Comparison of ENCODE assay signal across 27 mouse cellular contexts in genomic region chr7:110314401-110314890, GRCm38 (mm10).
DNase-seq lines count a peak whose midpoint lies in the region; ATAC-seq and TF ChIP-seq lines count a peak whose summit lies in the region.
"Had no signal": no experiment of that assay in that cellular context is flagged by ENCODE, and none has a peak within 500 bp of the region (broad histone marks: within the 10 kb centered on the region; RNA-seq: fewer than 3 reads in every experiment).

No protein-coding gene starts in this region.

- no peak overlapping the region for H3K4me2 ChIP-seq in intestine, postnatal 0 days (replicated peaks; ENCODE audit: low read depth)
- H3K4me2 ChIP-seq: heart, embryonic 15.5 days; hindbrain, embryonic 12.5 days; limb, embryonic 12.5 days; liver, embryonic 15.5 days; midbrain, embryonic 13.5 days; neural tube, embryonic 13.5 days had no signal

- H3K9me3 ChIP-seq in intestine, postnatal 0 days (ENCODE audit: control insufficient read depth), result no peaks in the 10 kb centered on the region
- H3K9me3 ChIP-seq: heart, embryonic 15.5 days; hindbrain, embryonic 12.5 days; limb, embryonic 12.5 days; liver, embryonic 15.5 days; midbrain, embryonic 13.5 days; neural tube, embryonic 13.5 days had no signal

- intact Hi-C loops in gastrocnemius, postnatal 14 days (cut with DNase I; ENCODE audit: low total_unique reads), result no loop called here

- WGBS in intestine, postnatal 0 days, result 96% methylated on average over 7 of the region's 7 CpGs

- TF ChIP-seq CTCF in intestine, postnatal 0 days (IDR thresholded peaks at IDR 0.05; ENCODE audit: low read depth), result no peak

- H3K27me3 ChIP-seq in intestine, postnatal 0 days (replicated peaks; ENCODE audit: control insufficient read depth, insufficient read depth, low read length), result no peaks in the 10 kb centered on the region
- H3K27me3 ChIP-seq: heart, embryonic 15.5 days; hindbrain, embryonic 12.5 days; limb, embryonic 12.5 days; liver, embryonic 15.5 days; midbrain, embryonic 13.5 days; neural tube, embryonic 13.5 days; Patski had no signal

- H3K27ac ChIP-seq in brown adipose tissue, adult 24 weeks (replicated peaks; ENCODE audit: low read depth, low read length), result peak overlapping the region; percentile 40; the same call in 1 of the 2 replicates
- no peak overlapping the region for H3K27ac ChIP-seq in intestine, postnatal 0 days (ENCODE audit: low read depth, low read length)
- H3K27ac ChIP-seq: heart, embryonic 15.5 days; hindbrain, embryonic 12.5 days; layer of hippocampus, adult 2 months; left cerebral cortex, adult 2 months; limb, embryonic 12.5 days; liver, embryonic 15.5 days; midbrain, embryonic 13.5 days; neural tube, embryonic 13.5 days; stomach, postnatal 0 days had no signal

- peak; percentile 43 for DNase-seq in gastrocnemius, postnatal 14 days
- no peak for DNase-seq in gastrocnemius, adult 18-20 months (ENCODE audit: low spot score)
- DNase-seq in cerebellum, adult 8-10 months, result peak; percentile 48
- peak; percentile 79 to 86 for DNase-seq in cerebellum, postnatal 25 days
- no peak for DNase-seq in kidney, postnatal 25 days
- no peak for DNase-seq in kidney, adult 8-10 months
- DNase-seq: adrenal gland, postnatal 10 days; forebrain, postnatal 0 days; heart, postnatal 36 days; lung, postnatal 4 days; right cerebral cortex, postnatal 4 days; thymus, adult 2 months; thymus, postnatal 36 days had no signal

- H3K36me3 ChIP-seq in intestine, postnatal 0 days (ENCODE audit: control insufficient read depth, insufficient read depth), result peaks cover 67% of the 10 kb centered on the region

- H3K4me1 ChIP-seq in brown adipose tissue, adult 24 weeks (ENCODE audit: control insufficient read depth, insufficient read depth, insufficient read length, low read length), result peaks cover 4% of the 10 kb centered on the region; the same call in 1 of the 2 replicates
- no peaks in the 10 kb centered on the region for H3K4me1 ChIP-seq in intestine, postnatal 0 days (replicated peaks; ENCODE audit: control insufficient read depth, insufficient read depth, low read length)
- H3K4me1 ChIP-seq: hindbrain, embryonic 12.5 days; limb, embryonic 12.5 days; liver, embryonic 15.5 days; midbrain, embryonic 13.5 days; neural tube, embryonic 13.5 days had no signal

- H3K4me3 ChIP-seq in brown adipose tissue, adult 24 weeks (ENCODE audit: insufficient read depth, low read depth, low read length), result no peak overlapping the region
- no peak overlapping the region for H3K4me3 ChIP-seq in intestine, postnatal 0 days (ENCODE audit: low read depth, low read length)
- H3K4me3 ChIP-seq: erythroblast, embryonic 14.5 days; heart, embryonic 15.5 days; hindbrain, embryonic 12.5 days; layer of hippocampus, adult 2 months; left cerebral cortex, adult 2 months; limb, embryonic 12.5 days; liver, embryonic 15.5 days; midbrain, embryonic 13.5 days; neural tube, embryonic 13.5 days had no signal

- no peak for ATAC-seq in intestine, postnatal 0 days
- ATAC-seq: forebrain, postnatal 0 days; intestine, embryonic 16.5 days; midbrain, embryonic 13.5 days; Patski had no signal

- no peak overlapping the region for H3K9ac ChIP-seq in intestine, postnatal 0 days (ENCODE audit: low read depth, low read length)
- H3K9ac ChIP-seq: forebrain, postnatal 0 days; heart, embryonic 15.5 days; hindbrain, embryonic 12.5 days; limb, embryonic 12.5 days; liver, embryonic 15.5 days; midbrain, embryonic 13.5 days; neural tube, embryonic 13.5 days had no signal

Comparison
In these comparisons a context has a peak if more than half of its experiments do, and no peak if none do; other contexts are left out.
1. DNase-seq: peak in gastrocnemius, postnatal 14 days (single experiment), cerebellum, adult 8-10 months (single experiment) and cerebellum, postnatal 25 days (2 of 2); none in gastrocnemius, adult 18-20 months (single experiment), kidney, postnatal 25 days (0 of 2) and kidney, adult 8-10 months (0 of 2).